Mouse (Mus musculus) lung, postnatal 0 days (tissue): ENCODE results near the gene BC028528. TPM values are rescaled to one million over a fixed set of nuclear protein-coding genes. Genes with fewer than 3 reads are reported as not detected.

ENCODE experiments used
- ATAC-seq: fragments of 200-750 bp; cut with Nextera tagmentation; 2 replicates; pipeline ENCODE4 v1.8.0; 2017; ENCODE audit warnings: moderate library complexity
- DNase-seq: peaks from one replicate; pipeline ENCODE4 v3.0.0-alpha.2; 2016; ENCODE audit warnings: low spot score
- H3K27ac ChIP-seq: fragments of 300-500 bp; sonication (generic); 2 replicates; pipeline ENCODE4 v1.5.1; 2014; ENCODE audit warnings: antibody characterized with exemption, mild to moderate bottlenecking, low read length, mixed read lengths
- H3K27me3 ChIP-seq: fragments of 300-500 bp; sonication (generic); replicated peaks from 2 replicates; pipeline ENCODE4 v1.6.1; 2014; ENCODE audit warnings: low read length, mixed read lengths; ENCODE audit not compliant: insufficient read depth
- H3K36me3 ChIP-seq: fragments of 300-500 bp; sonication (generic); 2 replicates; pipeline ENCODE4 v1.6.1; 2014; ENCODE audit warnings: low read length, mixed read lengths; ENCODE audit not compliant: insufficient read depth
- H3K4me1 ChIP-seq: fragments of 300-500 bp; sonication (generic); 2 replicates; pipeline ENCODE4 v1.6.1; 2014; ENCODE audit warnings: antibody characterized with exemption, low read depth, low read length, mixed read lengths; ENCODE audit not compliant: insufficient read depth
- H3K4me2 ChIP-seq: fragments of 300-500 bp; sonication (generic); replicated peaks from 2 replicates; pipeline ENCODE4 v1.6.1; 2014; ENCODE audit warnings: low read depth, mild to moderate bottlenecking, low read length, moderate library complexity, mixed read lengths
- H3K4me3 ChIP-seq: fragments of 300-500 bp; sonication (generic); 2 replicates; pipeline ENCODE4 v1.5.1; 2014; ENCODE audit warnings: low read depth, low read length
- H3K9ac ChIP-seq: fragments of 300-500 bp; sonication (generic); replicated peaks from 2 replicates; pipeline ENCODE4 v1.6.1; 2014; ENCODE audit warnings: low read depth, mild to moderate bottlenecking
- H3K9me3 ChIP-seq: fragments of 300-500 bp; sonication (generic); 2 replicates; pipeline ENCODE4 v1.6.1; 2016; ENCODE audit warnings: low read length, mixed read lengths
- CTCF ChIP-seq: IDR thresholded peaks from 2 replicates; pipeline ENCODE4 v1.5.1; 2016; ENCODE audit warnings: antibody characterized with exemption, mild to moderate bottlenecking
- EP300 ChIP-seq: IDR thresholded peaks from 2 replicates; pipeline ENCODE4 v1.6.1; 2016; ENCODE audit warnings: antibody characterized with exemption, mild to moderate bottlenecking, control low read depth
- WGBS: fragments of 180-500 bp; shearing (Covaris S2); extraction: QIAGEN DNeasy Blood & Tissue Kit; methylation state at CpG from one replicate; pipeline ENCODE4 v1.1.7; 2014; 5-methylcytosine and 5-hydroxymethylcytosine counted together
- polyA plus RNA-seq: library from polyadenylated mRNA; unstranded; fragments of >200 nt; fragmentation: Nextera tagmentation; extraction: Ambion mirVana; gene quantifications from 2 replicates; pipeline ENCODE4 v1.2.1, GENCODE M21; 2015

The BC028528 gene
- polyA plus RNA-seq, 1 experiment from 2014 or later = 247 TPM

GRCm38 (mm10) chr3:95856115-95856514 lies 35.7 kb downstream of the BC028528 start:
- no peak for ATAC-seq
- Histone ChIP-seq H3K4me3 (peak overlapping the region; percentile 89), H3K9ac (peak overlapping the region; percentile 84; the same call in 1 of the 2 replicates), H3K4me1 (peaks cover 8% of the 10 kb centered on the region; the same call in 1 of the 2 replicates), H3K27ac (peak overlapping the region; percentile 52), H3K4me2 (peak overlapping the region; percentile 87), H3K9me3 (no peaks in the 10 kb centered on the region), H3K27me3 (no peaks in the 10 kb centered on the region), H3K36me3 (peaks cover 11% of the 10 kb centered on the region)
- DNase-seq = peak; percentile 9
- TF ChIP-seq CTCF (no peak), EP300 (no peak)
- WGBS = 21% methylated on average over 7 of the region's 7 CpGs

DNA sequence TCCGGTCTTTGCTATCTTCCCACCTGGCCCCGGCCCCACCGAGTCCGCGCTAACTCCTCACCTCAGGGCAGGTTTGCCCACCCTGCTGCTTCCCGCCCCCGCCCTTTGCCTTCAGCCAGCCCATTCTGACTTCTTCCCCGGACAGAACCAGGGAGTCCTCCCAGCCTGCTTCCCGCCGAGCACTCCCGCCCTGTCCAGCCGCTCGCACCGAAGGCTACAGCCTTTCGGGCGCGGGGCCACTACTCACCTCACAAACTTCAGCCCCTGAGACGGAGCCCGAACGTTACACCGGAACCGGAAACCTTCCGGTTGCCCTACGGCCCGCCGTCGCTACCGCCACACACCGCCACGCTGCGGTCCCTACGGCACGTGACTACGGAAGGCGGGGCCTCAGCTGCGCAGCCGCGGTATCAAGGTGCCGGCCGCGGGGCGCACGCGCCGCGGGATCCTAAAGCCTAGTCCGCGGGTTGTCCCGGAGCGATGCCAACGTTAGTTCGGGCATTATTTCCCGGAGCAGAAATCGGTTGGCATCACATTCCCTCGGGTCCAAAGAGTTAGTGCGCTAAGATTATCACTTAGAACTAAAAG lies 36.2 kb downstream of the BC028528 start, which contains the start of gene Prpf3:
Prpf3 (minus strand) TSS at position 384 of the 588 bp plus-strand sequence.
- peak; percentile 100 for ATAC-seq
- Histone ChIP-seq H3K36me3 (peaks cover 15% of the 10 kb centered on the region), H3K4me1 (peaks cover 8% of the 10 kb centered on the region; the same call in 1 of the 2 replicates), H3K9ac (peak within 1 kb of the TSS; percentile 84), H3K27me3 (no peaks in the 10 kb centered on the region), H3K4me2 (peak within 1 kb of the TSS; percentile 87), H3K9me3 (no peaks in the 10 kb centered on the region), H3K4me3 (peak within 1 kb of the TSS; percentile 89), H3K27ac (peak within 1 kb of the TSS; percentile 71)
- DNase-seq = peak; percentile 98
- peak; percentile 17; the same call in 1 of the 2 replicates for TF ChIP-seq CTCF
- no peak for TF ChIP-seq EP300
- under 1% methylated on average over 55 of the region's 56 CpGs for WGBS

GRCm38 (mm10) chr3:95851317-95851716 lies 40.5 kb downstream of the BC028528 start:
- no peaks in the 10 kb centered on the region for H3K9me3 ChIP-seq
- peaks cover 8% of the 10 kb centered on the region; the same call in 1 of the 2 replicates for H3K4me1 ChIP-seq
- H3K36me3 ChIP-seq = peaks cover 47% of the 10 kb centered on the region
- ATAC-seq (no peak), DNase-seq (no peak)
- no peak overlapping the region for H3K27ac ChIP-seq
- TF ChIP-seq EP300 (no peak), CTCF (no peak)
- no peak overlapping the region for H3K9ac ChIP-seq
- no peak overlapping the region for H3K4me3 ChIP-seq
- WGBS = 92% methylated on average over 8 of the region's 8 CpGs
- no peaks in the 10 kb centered on the region for H3K27me3 ChIP-seq
- no peak overlapping the region for H3K4me2 ChIP-seq

DNA sequence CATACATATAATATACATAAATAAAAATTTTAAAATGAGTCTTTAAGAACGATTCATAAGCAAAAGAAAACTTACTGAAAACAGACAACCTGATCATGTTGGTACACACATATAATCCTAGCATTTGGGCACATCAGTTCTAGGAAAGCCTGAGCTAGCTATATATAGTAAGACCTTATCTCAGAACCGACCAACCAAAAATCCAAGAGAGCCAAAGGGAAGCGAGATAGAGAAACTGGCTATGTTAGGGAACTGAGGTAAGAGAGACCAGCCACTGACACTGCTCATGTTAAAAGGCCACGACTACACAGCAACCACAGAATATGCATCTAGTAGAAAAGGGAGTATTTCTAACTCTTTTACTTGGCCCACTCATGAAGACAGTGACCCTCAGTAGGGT lies 41.2 kb downstream of the BC028528 start:
- H3K27ac ChIP-seq = no peak overlapping the region
- H3K9ac ChIP-seq = no peak overlapping the region
- no peaks in the 10 kb centered on the region for H3K9me3 ChIP-seq
- WGBS = 75% methylated on average over 4 of the region's 4 CpGs
- H3K4me2 ChIP-seq = no peak overlapping the region
- no peaks in the 10 kb centered on the region for H3K27me3 ChIP-seq
- H3K4me3 ChIP-seq = no peak overlapping the region
- TF ChIP-seq EP300 = no peak
- TF ChIP-seq CTCF = no peak
- peaks cover 8% of the 10 kb centered on the region; the same call in 1 of the 2 replicates for H3K4me1 ChIP-seq
- ATAC-seq (no peak), DNase-seq (no peak)
- H3K36me3 ChIP-seq = peaks cover 54% of the 10 kb centered on the region

GRCm38 (mm10) chr3:95842503-95843214 lies 49.1 kb downstream of the BC028528 start:
- 85% methylated on average over 3 of the region's 3 CpGs for WGBS
- H3K36me3 ChIP-seq = peaks cover 40% of the 10 kb centered on the region
- no peaks in the 10 kb centered on the region for H3K4me1 ChIP-seq
- no peak overlapping the region for H3K4me2 ChIP-seq
- H3K9ac ChIP-seq = no peak overlapping the region
- no peak for ATAC-seq
- H3K27me3 ChIP-seq = no peaks in the 10 kb centered on the region
- no peak for DNase-seq
- H3K9me3 ChIP-seq = no peaks in the 10 kb centered on the region
- TF ChIP-seq CTCF (peak; percentile 24), EP300 (no peak)
- H3K4me3 ChIP-seq = no peak overlapping the region
- no peak overlapping the region for H3K27ac ChIP-seq

DNA sequence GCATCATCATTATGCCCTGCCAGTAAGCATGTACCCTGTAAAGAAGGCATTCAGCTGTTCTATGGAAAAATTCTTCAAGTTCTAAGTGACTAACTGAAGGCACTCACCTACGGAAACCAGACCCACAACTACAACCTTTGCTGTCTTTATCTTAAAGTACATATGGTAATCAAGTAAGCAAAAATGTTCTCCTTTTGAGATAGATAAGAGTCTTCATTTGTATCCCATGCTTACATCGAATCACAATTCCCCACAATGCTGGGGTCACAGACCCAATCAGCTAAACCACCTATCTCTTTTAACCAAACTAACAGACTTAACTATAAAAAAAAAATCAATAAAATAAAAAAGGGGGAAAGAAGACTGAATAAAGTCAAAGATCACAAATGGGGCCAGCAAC lies 52.6 kb downstream of the BC028528 start:
- no peaks in the 10 kb centered on the region for H3K27me3 ChIP-seq
- no peak overlapping the region for H3K4me3 ChIP-seq
- 88% methylated on average over 2 of the region's 2 CpGs for WGBS
- no peak for ATAC-seq
- H3K9me3 ChIP-seq = no peaks in the 10 kb centered on the region
- H3K27ac ChIP-seq = no peak overlapping the region
- no peak overlapping the region for H3K9ac ChIP-seq
- H3K4me1 ChIP-seq = no peaks in the 10 kb centered on the region
- H3K36me3 ChIP-seq = peaks cover 28% of the 10 kb centered on the region; the same call in 1 of the 2 replicates
- TF ChIP-seq CTCF = no peak
- TF ChIP-seq EP300 = no peak
- H3K4me2 ChIP-seq = no peak overlapping the region
- DNase-seq = no peak

Other genes starting within 250 kb of the BC028528 start
- gene Mcl1, start 233.2 kb downstream of the BC028528 start, polyA plus RNA-seq = 99.6 and 101 TPM in 2 replicates
- gene Adamtsl4, start 204.1 kb downstream of the BC028528 start, polyA plus RNA-seq = 11.8 and 13.2 TPM in 2 replicates
- 94.3 and 107 TPM in 2 replicates for gene Ecm1, start 152.4 kb downstream of the BC028528 start, polyA plus RNA-seq
- gene Tars2, start 131.8 kb downstream of the BC028528 start, polyA plus RNA-seq = 18.5 and 19.3 TPM in 2 replicates
- 12.9 and 14.0 TPM in 2 replicates for gene Rprd2, start 73.1 kb downstream of the BC028528 start, polyA plus RNA-seq
- gene Prpf3, start 36.1 kb downstream of the BC028528 start, polyA plus RNA-seq = 14.3 and 16.0 TPM in 2 replicates
- gene Mrps21, start 20.5 kb downstream of the BC028528 start, polyA plus RNA-seq = 252 and 273 TPM in 2 replicates
- 2.0 and 3.1 TPM in 2 replicates for gene Ciart, start 9.8 kb downstream of the BC028528 start, polyA plus RNA-seq
- gene Aph1a, start 2.0 kb upstream of the BC028528 start, polyA plus RNA-seq = 48.6 and 49.1 TPM in 2 replicates
- gene Car14, start 12.7 kb upstream of the BC028528 start, polyA plus RNA-seq = 4.4 and 4.5 TPM in 2 replicates
- gene Anp32e, start 37.2 kb upstream of the BC028528 start, polyA plus RNA-seq = 72.5 and 79.6 TPM in 2 replicates
- gene Plekho1, start 104.0 kb upstream of the BC028528 start, polyA plus RNA-seq = 53.5 and 55.4 TPM in 2 replicates
- gene Vps45, start 166.5 kb upstream of the BC028528 start, polyA plus RNA-seq = 32.3 and 32.8 TPM in 2 replicates
- 30.2 and 30.6 TPM in 2 replicates for gene Otud7b, start 212.5 kb upstream of the BC028528 start, polyA plus RNA-seq